Mouse (Mus musculus) hindbrain, embryonic 10.5 days (tissue): Measurements from ENCODE around the gene Mavs. TPM values are rescaled to one million over a fixed set of nuclear protein-coding genes. Genes with fewer than 3 reads are reported as not detected.

ENCODE experiments used
- DNase-seq: peaks from one replicate; pipeline ENCODE4 v3.0.0-alpha.2; 2017; ENCODE audit warnings: low spot score
- H3K27ac ChIP-seq: fragments of 300-500 bp; sonication (generic); 2 replicates; pipeline ENCODE4 v1.5.1; 2016; ENCODE audit warnings: mild to moderate bottlenecking, moderate library complexity
- H3K27me3 ChIP-seq: fragments of 300-500 bp; sonication (generic); 2 replicates; pipeline ENCODE4 v1.6.1; 2016; ENCODE audit warnings: mild to moderate bottlenecking; ENCODE audit not compliant: poor library complexity, insufficient read depth, severe bottlenecking
- H3K36me3 ChIP-seq: fragments of 300-500 bp; sonication (generic); 2 replicates; pipeline ENCODE4 v1.6.1; 2016; ENCODE audit warnings: mild to moderate bottlenecking, moderate library complexity
- H3K4me1 ChIP-seq: fragments of 300-500 bp; sonication (generic); replicated peaks from 2 replicates; pipeline ENCODE4 v1.6.1; 2016; ENCODE audit warnings: mild to moderate bottlenecking
- H3K4me3 ChIP-seq: fragments of 300-500 bp; sonication (generic); 2 replicates; pipeline ENCODE4 v1.5.1; 2016; ENCODE audit warnings: mild to moderate bottlenecking, moderate library complexity
- H3K9me3 ChIP-seq: fragments of 300-500 bp; sonication (generic); 2 replicates; pipeline ENCODE4 v1.6.1; 2016; ENCODE audit warnings: mild to moderate bottlenecking, moderate library complexity
- WGBS: fragments of 180-500 bp; shearing (Covaris S2); methylation state at CpG from one replicate; pipeline ENCODE4 v1.1.7; 2016; 5-methylcytosine and 5-hydroxymethylcytosine counted together
- polyA plus RNA-seq: library from polyadenylated mRNA; unstranded; fragments of >200 nt; fragmentation: Nextera tagmentation; extraction: Ambion mirVana; gene quantifications from 2 replicates; pipeline ENCODE4 v1.2.1, GENCODE M21; 2016

Gene Mavs
- polyA plus RNA-seq, 1 experiment from 2014 or later, result 16.4 TPM

DNA sequence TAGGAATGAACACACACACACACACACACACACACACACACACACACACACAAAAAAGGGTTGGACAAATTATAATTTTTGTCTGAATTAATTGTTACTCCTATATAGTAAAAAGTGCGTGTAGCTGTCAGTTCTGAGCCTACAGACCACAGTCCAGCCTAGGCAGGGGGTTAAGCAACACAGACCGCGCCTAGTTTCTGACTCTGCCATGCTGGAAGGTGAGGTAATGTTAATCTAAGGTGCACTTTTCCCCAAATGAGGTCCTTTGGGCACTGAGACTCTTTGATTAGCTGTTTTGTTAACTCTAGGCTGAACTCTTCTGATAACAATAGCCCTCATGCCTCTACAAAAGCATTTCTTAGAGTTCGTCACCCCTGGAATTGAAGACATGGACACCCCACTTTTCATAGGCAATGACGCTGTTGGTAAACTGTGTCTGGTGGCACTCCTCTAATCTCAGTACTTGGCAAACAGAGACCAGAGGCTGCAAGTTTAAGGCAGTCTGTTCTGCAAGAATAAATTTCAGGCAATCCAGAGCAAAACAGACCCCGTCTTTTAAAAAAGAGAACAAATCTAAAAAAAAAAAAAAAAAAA is 29.9 kb upstream of the Mavs start:
- Histone ChIP-seq H3K9me3 (no peaks in the 10 kb centered on the region), H3K4me1 (peaks cover 5% of the 10 kb centered on the region; the same call in 1 of the 2 replicates), H3K36me3 (peaks cover 37% of the 10 kb centered on the region), H3K27me3 (no peaks in the 10 kb centered on the region), H3K27ac (no peak overlapping the region), H3K4me3 (no peak overlapping the region)
- no peak for DNase-seq
- 92% methylated on average over 6 of the region's 6 CpGs for WGBS

DNA sequence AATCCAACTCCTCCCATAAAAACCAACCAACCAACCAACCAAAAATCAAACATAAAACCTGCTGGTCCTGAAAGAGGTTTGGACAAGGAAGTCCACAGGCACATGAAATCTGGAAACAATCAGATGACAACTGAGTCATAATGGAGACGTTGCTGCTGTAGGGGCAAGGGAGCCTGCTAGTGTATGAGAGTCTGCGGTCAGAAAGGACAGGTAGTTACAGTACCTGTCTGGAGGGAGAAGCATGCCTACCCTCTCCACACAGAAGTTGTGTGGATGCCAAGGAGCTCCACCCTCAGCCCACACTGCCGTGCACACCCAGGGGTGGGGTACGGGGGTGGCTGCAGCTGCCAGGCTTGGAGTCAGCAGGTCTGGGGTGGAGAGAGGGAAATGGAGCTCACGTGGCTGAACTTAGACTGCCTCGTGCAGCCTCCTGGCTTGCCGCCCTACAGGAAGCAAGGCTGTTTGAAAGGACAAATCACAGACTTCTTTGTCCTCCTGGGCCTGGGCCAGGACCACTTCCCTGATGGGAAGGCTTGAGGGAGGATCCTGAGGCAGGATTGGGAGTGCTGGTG is 29.4 kb upstream of the Mavs start:
- peak overlapping the region; percentile 53; the same call in 1 of the 2 replicates for H3K27ac ChIP-seq
- peaks cover 31% of the 10 kb centered on the region for H3K36me3 ChIP-seq
- H3K4me3 ChIP-seq, result no peak overlapping the region
- H3K27me3 ChIP-seq, result no peaks in the 10 kb centered on the region
- DNase-seq, result no peak
- H3K4me1 ChIP-seq, result peaks cover 10% of the 10 kb centered on the region
- 69% methylated on average over 7 of the region's 7 CpGs for WGBS
- no peaks in the 10 kb centered on the region for H3K9me3 ChIP-seq

DNA sequence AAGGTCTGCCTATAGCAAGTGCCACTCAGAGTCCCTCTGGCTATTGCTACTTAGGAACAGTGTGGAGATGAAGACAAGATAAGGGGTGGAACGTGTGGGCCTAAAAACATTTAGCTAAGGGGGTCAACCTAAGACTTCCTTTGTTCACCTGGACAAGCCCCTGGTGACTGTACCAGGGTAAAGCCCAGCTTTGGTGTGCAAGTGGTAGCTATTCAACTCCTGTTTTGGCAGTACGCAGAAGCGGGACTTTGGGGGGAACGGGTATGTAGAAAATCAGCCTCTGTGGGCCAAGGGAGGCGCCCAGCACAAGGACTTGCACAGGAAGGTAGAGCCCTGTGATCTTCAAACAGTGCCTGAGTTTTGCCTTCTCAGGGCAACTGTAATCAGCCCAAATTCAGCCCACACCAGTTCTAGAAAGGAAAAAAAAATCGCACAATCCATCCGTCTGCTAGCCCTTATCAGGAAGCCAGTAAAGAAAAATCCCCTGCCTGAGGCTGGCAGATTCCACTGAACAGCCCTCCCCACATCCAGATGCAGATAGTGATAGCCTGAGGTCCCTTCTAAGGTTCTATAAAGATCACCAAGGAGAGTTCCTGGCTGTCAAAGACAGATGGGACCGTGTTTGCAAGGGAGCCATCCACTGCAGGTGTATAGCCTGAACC is 28.2 kb upstream of the Mavs start:
- no peaks in the 10 kb centered on the region for H3K27me3 ChIP-seq
- H3K9me3 ChIP-seq, result no peaks in the 10 kb centered on the region
- H3K4me1 ChIP-seq, result peaks cover 18% of the 10 kb centered on the region
- no peak for DNase-seq
- H3K4me3 ChIP-seq, result no peak overlapping the region
- H3K27ac ChIP-seq, result 0 out of 2 replicates have a peak overlapping the region, but pooled peaks have one; percentile 8
- peaks cover 20% of the 10 kb centered on the region for H3K36me3 ChIP-seq
- 84% methylated on average over 8 of the region's 8 CpGs for WGBS

DNA sequence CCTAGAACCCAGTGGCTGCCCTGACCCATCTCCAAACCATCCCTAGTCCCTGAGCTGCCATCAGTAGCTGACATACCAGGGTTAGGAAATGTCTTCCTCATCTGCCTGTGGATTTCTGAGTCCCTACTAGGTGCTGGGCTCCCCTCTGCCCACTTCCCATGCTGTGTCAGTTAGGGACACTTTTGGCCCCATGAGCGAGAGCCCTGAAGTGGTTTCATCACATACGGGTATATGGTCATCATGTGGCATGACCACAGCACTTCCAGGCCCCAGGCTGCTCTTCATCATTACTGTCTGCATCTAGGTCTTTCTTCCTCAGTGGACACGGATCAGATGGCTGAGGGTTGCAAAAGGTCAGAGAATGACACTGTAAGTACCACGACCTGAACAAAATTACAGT is 27.1 kb upstream of the Mavs start, which contains the start of gene Ap5s1:
TSS of gene Ap5s1 (plus strand) at position 301 of the 400 bp plus-strand sequence.
- Histone ChIP-seq H3K36me3 (peaks cover 9% of the 10 kb centered on the region), H3K9me3 (no peaks in the 10 kb centered on the region), H3K27me3 (no peaks in the 10 kb centered on the region), H3K27ac (peak within 1 kb of the TSS; percentile 41; the same call in 1 of the 2 replicates), H3K4me3 (no peak within 1 kb of the TSS), H3K4me1 (peaks cover 26% of the 10 kb centered on the region)
- 85% methylated on average over 4 of the region's 4 CpGs for WGBS
- no peak for DNase-seq

DNA sequence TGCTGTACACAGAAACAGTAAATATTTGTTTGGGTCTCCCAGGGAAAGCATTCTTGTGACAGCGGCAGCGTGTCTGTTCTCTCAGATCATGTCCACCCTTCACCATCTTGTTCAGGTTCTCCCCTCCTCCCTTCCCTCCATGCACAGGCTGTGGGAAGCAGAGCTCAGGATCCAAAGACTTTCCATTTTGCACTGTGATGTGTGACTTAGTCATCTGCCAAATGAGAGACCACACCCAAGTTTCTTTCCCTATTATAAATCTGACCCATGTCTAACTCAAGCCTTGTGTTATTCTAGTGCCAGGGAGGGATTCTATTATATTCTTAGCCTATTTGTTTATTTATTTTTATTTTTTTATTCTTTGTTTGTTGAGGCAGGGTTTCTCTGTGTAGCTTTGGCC is 25.5 kb upstream of the Mavs start:
- Histone ChIP-seq H3K9me3 (no peaks in the 10 kb centered on the region), H3K27ac (no peak overlapping the region), H3K27me3 (no peaks in the 10 kb centered on the region), H3K4me3 (no peak overlapping the region), H3K36me3 (peaks cover 13% of the 10 kb centered on the region), H3K4me1 (peaks cover 33% of the 10 kb centered on the region)
- WGBS, result 90% methylated on average over 2 of the region's 2 CpGs
- no peak for DNase-seq

DNA sequence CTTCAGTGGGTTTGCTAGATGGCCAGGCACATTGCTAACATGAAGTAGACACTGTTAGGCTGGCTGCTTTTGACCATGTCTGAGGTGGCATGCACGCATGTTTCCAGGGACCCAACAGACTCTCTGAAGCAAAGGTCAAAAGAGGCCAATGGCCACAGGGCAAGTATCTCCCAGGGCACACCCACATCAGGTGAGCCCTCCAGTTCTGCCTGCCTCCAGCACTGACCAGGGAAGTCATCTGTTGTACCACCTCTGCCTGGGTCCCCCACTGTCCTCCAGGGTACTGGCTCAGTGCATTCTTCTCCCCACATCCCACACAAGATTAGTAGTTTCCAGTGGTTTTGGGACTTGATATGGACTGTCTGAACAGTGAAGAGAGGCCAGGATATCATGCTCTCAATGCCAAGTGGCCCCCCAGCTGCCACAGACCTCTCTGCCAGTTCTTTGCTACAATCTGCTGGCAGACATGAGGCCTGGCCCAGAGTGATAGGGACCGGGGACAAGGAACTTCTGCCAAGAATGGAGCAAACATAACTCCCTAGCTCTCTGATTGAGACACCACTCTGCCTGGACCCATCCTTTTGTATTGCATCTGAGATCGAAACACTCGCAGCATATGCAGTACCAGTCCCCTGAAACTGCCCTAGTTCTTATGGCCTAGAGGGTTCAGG is 24.6 kb upstream of the Mavs start:
- whole genome bisulfite sequencing, result 83% methylated on average over 4 of the region's 4 CpGs
- no peak for DNase-seq
- H3K36me3 ChIP-seq, result peaks cover 22% of the 10 kb centered on the region
- peak overlapping the region; percentile 92 for H3K27ac ChIP-seq
- H3K4me1 ChIP-seq, result peaks cover 33% of the 10 kb centered on the region
- no peaks in the 10 kb centered on the region for H3K27me3 ChIP-seq
- no peaks in the 10 kb centered on the region for H3K9me3 ChIP-seq
- peak overlapping the region; percentile 57 for H3K4me3 ChIP-seq

DNA sequence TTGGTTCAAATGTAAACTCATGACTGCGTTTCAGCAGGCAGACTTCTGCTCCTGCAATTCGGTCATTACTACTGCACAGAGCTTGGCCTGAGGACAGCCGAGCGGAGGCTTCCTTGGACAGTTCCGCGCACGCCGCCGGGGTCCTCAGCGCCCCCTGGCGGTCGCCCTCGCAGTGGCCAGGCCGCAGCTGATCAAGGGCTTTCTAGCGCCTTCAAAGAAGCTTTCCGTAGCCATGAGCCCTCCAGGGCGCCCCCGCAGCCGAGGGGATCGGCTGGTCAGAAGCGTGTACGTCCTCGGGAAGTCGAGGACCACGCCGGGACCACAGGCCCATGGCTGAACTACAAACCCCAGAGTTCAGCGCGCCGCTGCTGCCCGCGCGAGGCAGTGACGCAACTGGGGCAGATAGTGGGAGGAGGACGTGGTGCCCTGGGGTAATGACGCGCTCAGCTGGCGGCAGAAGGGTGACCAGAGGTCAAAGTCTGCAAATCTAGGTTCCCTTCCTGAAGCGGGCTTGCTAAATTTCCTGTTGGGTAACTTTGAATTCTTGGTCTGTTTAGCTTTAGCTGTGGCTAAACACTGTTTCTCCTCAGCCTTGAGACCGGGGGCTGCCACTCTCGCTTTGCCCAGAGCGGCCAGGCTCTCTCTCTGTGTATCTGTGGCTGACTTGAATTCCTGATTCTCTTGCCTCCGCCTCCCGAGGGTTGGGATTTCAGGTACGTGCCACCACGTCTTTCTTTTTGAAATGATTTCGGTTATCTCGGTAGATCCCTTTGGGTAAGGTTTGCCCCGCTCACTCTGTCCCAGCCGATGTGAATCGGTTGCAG is 23.7 kb upstream of the Mavs start:
- DNase-seq, result peak; percentile 97
- Histone ChIP-seq H3K9me3 (no peaks in the 10 kb centered on the region), H3K36me3 (peaks cover 28% of the 10 kb centered on the region), H3K27ac (peak overlapping the region; percentile 92), H3K4me1 (peaks cover 28% of the 10 kb centered on the region), H3K27me3 (no peaks in the 10 kb centered on the region), H3K4me3 (peak overlapping the region; percentile 57)
- 2% methylated on average over 50 of the region's 50 CpGs for WGBS

DNA sequence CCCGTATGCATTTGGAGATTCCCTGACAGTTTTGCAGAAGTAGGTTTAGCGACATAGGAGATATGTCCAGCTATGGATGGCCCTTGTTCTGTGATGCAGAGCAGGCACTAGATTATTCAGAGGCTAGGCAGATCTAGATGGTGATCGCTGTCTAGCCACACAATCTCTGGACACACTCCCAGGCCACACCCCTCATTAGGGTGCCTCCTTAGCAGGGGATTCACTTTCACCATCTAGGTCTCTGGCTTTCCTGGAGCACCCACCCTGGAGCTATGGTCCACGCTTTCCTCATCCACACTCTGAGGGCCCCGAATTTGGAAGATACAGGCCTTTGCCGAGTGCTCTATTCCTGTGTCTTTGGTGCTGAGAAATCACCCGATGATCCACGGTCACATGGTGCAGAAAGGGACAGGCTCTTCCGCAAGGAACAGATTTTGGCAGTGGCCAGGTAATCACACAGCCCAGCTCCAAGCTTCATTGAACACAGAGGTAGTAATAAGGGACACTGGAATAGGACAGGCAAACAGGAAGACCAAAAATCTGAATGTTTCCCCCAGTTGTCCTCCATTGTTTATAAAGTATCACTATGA is 22.7 kb upstream of the Mavs start:
- peak overlapping the region; percentile 57 for H3K4me3 ChIP-seq
- H3K27ac ChIP-seq, result peak overlapping the region; percentile 92
- no peaks in the 10 kb centered on the region for H3K27me3 ChIP-seq
- DNase-seq, result no peak
- H3K4me1 ChIP-seq, result peaks cover 28% of the 10 kb centered on the region
- 77% methylated on average over 9 of the region's 9 CpGs for WGBS
- no peaks in the 10 kb centered on the region for H3K9me3 ChIP-seq
- peaks cover 28% of the 10 kb centered on the region for H3K36me3 ChIP-seq

DNA sequence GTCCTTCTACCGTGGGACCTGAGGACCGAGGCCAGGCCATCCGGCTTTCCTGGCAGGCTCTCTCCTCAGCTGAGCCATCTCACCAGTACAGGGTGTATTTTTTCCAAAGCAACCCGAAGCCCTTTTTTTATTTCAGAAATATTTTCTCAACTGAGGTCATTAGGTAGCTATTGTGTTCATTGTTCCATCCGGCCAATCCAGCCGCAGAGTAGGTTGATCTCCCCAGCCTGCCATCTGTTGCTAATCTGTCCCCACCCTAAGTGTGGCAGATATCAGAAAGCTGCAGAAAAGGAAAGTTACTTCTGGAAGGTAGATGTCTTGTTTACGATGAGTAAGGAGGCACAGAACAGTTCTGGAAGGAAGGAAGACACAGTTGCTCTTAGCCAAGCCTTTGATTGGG is 20.1 kb upstream of the Mavs start:
- Histone ChIP-seq H3K4me1 (peaks cover 28% of the 10 kb centered on the region), H3K36me3 (peaks cover 28% of the 10 kb centered on the region), H3K27ac (peak overlapping the region; percentile 59; the same call in 1 of the 2 replicates), H3K4me3 (no peak overlapping the region), H3K9me3 (no peaks in the 10 kb centered on the region), H3K27me3 (no peaks in the 10 kb centered on the region)
- WGBS, result 88% methylated on average over 7 of the region's 7 CpGs
- no peak for DNase-seq

DNA sequence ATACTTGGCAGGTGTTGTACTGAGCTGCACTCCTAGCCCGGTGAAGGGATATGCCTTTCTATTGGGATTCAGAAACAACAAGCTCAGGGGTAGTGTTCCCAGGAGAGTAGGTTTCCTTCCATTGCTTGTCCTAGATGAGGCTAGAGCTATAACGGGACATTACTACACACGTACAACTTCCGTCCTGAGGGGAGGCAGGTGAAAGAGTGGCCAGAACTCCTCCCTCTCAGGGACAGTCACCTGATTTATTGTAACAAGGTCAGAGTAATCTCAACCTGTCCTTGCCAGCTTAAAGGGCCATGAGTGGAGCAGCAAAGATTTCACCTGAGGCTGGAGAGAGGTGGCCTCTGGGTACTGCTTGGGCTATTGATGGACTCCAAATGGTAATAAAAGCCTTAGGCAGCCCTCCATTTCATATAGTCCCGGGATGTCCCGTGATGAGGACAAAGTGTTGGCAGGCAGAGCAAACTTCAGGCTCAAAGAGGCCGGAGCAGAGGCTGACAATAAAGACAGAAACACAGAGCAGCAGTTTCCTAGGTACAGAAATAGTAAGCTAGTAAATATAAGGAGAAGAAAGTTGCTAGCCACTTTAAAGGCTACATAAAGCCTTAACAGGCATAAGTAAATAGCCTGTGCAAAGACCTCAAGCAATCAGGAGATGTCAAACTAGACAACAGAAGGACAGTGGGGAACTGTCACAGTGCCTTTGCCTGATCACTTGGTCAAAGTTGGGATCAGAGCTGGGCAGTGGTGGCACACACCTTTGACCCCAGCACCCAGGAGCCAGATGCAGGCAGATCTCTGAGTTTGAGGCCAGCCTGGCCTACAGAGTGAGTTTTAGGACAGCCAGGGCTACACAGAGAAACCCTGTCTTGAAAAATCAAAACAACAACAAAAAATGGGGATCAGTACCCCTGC is 17.7 kb upstream of the Mavs start:
- Histone ChIP-seq H3K4me1 (peaks cover 9% of the 10 kb centered on the region), H3K27ac (no peak overlapping the region), H3K36me3 (peaks cover 28% of the 10 kb centered on the region), H3K9me3 (no peaks in the 10 kb centered on the region), H3K27me3 (no peaks in the 10 kb centered on the region), H3K4me3 (no peak overlapping the region)
- 92% methylated on average over 7 of the region's 7 CpGs for WGBS
- DNase-seq, result no peak

DNA sequence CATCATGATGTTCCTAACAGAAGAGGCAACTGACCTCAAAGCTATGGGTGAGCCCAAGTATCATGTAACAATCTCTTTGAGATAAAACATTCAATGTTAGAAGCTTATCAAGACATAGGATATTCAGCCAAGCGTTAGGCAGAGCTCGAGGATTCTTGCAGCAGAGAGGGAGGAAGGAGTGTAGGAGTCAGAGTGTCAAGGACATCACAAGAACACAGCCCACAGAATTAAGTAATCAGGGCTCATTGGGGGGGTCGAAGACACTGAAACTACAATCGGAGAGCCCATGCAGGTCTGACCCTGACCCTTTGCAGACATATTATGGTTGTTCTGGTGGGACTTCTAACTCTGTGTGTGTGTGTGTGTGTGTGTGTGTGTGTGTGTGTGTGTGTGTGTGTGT is 13.8 kb upstream of the Mavs start:
- Histone ChIP-seq H3K4me1 (peaks cover 4% of the 10 kb centered on the region; the same call in 1 of the 2 replicates), H3K27ac (no peak overlapping the region), H3K27me3 (no peaks in the 10 kb centered on the region), H3K9me3 (no peaks in the 10 kb centered on the region), H3K36me3 (no peaks in the 10 kb centered on the region), H3K4me3 (no peak overlapping the region)
- DNase-seq, result no peak
- 81% methylated on average over 4 of the region's 4 CpGs for WGBS
